Mouse (Mus musculus): ENCODE results near the gene Cep170.

- TF ChIP-seq CTCF (IDR thresholded peaks at IDR 0.05; ENCODE audit: control insufficient read depth, insufficient read depth, insufficient replicate concordance, low read depth, low read length) (no peak), POLR2A (IDR thresholded peaks at IDR 0.05; ENCODE audit: control insufficient read depth, low read depth, low read length) (no peak)
Measured at GRCm38 (mm10) chr1:176811892-176812291, 2.0 kb downstream of the Cep170 start.

Data from testis, adult 2 months (tissue).